In genomic region chrX:17608763-17609162, GRCm38 (mm10) we compare ENCODE assay signal across 17 mouse cellular contexts.
"Had no signal": no experiment of that assay in that cellular context is flagged by ENCODE, and none has a peak within 500 bp of the region (broad histone marks: within the 10 kb centered on the region; RNA-seq: fewer than 3 reads in every experiment).

No protein-coding gene starts in this region.

- H3K9me3 ChIP-seq: intestine, embryonic 15.5 days; kidney, embryonic 15.5 days; liver, embryonic 15.5 days; midbrain, embryonic 12.5 days; midbrain, embryonic 15.5 days; neural tube, embryonic 13.5 days had no signal

- H3K4me1 ChIP-seq: intestine, embryonic 15.5 days; kidney, embryonic 15.5 days; liver, embryonic 15.5 days; midbrain, embryonic 12.5 days; midbrain, embryonic 15.5 days; neural tube, embryonic 13.5 days had no signal

- H3K4me3 ChIP-seq: intestine, embryonic 15.5 days; kidney, embryonic 15.5 days; liver, embryonic 15.5 days; midbrain, embryonic 12.5 days; midbrain, embryonic 15.5 days; myocyte; neural tube, embryonic 13.5 days had no signal

- ATAC-seq: intestine, embryonic 15.5 days; midbrain, embryonic 15.5 days had no signal

- H3K9ac ChIP-seq: intestine, embryonic 15.5 days; kidney, embryonic 15.5 days; liver, embryonic 15.5 days; midbrain, embryonic 12.5 days; midbrain, embryonic 15.5 days; neural tube, embryonic 13.5 days had no signal

- H3K27me3 ChIP-seq: intestine, embryonic 15.5 days; kidney, embryonic 15.5 days; liver, embryonic 15.5 days; midbrain, embryonic 12.5 days; midbrain, embryonic 15.5 days; neural tube, embryonic 13.5 days had no signal

- DNase-seq: kidney, adult 11 months; kidney, adult 8-10 months; kidney, postnatal 10 days; kidney, postnatal 36 days; lung, adult 18-20 months; lung, postnatal 14 days; retina, postnatal 1 day; right cerebral cortex, postnatal 4 days; thymus, postnatal 25 days had no signal

- H3K36me3 ChIP-seq: intestine, embryonic 15.5 days; kidney, embryonic 15.5 days; liver, embryonic 15.5 days; midbrain, embryonic 12.5 days; midbrain, embryonic 15.5 days; neural tube, embryonic 13.5 days had no signal

- H3K4me2 ChIP-seq: intestine, embryonic 15.5 days; kidney, embryonic 15.5 days; liver, embryonic 11.5 days; liver, embryonic 15.5 days; midbrain, embryonic 12.5 days; midbrain, embryonic 15.5 days; neural tube, embryonic 13.5 days had no signal

- H3K27ac ChIP-seq: intestine, embryonic 15.5 days; kidney, embryonic 15.5 days; liver, embryonic 15.5 days; midbrain, embryonic 12.5 days; midbrain, embryonic 15.5 days; neural tube, embryonic 13.5 days had no signal
